Mouse (Mus musculus) limb, embryonic 11.5 days (tissue): ENCODE results near the gene Spock2. TPM values are rescaled to one million over a fixed set of nuclear protein-coding genes. Genes with fewer than 3 reads are reported as not detected.

Source experiments
- ATAC-seq: fragments of 200-750 bp; cut with Nextera tagmentation; 2 replicates; pipeline ENCODE4 v1.8.0; 2017; ENCODE audit warnings: low read depth; ENCODE audit not compliant: insufficient number of reproducible peaks, low FRiP score, low TSS enrichment
- DNase-seq: peaks from one replicate; pipeline ENCODE4 v3.0.0-alpha.2; 2015; ENCODE audit warnings: low spot score
- H3K27ac ChIP-seq: fragments of 300-500 bp; sonication (generic); replicated peaks from 2 replicates; pipeline ENCODE4 v1.5.1; 2014; ENCODE audit warnings: low read depth, mild to moderate bottlenecking, low read length
- H3K27me3 ChIP-seq: fragments of 300-500 bp; sonication (generic); 2 replicates; pipeline ENCODE4 v1.6.1; 2014; ENCODE audit warnings: mild to moderate bottlenecking, low read length, mixed read lengths; ENCODE audit not compliant: control insufficient read depth, insufficient read depth
- H3K36me3 ChIP-seq: fragments of 300-500 bp; sonication (generic); 2 replicates; pipeline ENCODE4 v1.6.1; 2014; ENCODE audit warnings: mild to moderate bottlenecking, low read length, moderate library complexity, mixed read lengths; ENCODE audit not compliant: control insufficient read depth, insufficient read depth
- H3K4me1 ChIP-seq: fragments of 300-500 bp; sonication (generic); 2 replicates; pipeline ENCODE4 v1.6.1; 2014; ENCODE audit warnings: low read length, mixed read lengths; ENCODE audit not compliant: control insufficient read depth, insufficient read depth
- H3K4me2 ChIP-seq: fragments of 300-500 bp; sonication (generic); 2 replicates; pipeline ENCODE4 v1.6.1; 2014; ENCODE audit warnings: low read depth, mild to moderate bottlenecking, moderate library complexity; ENCODE audit not compliant: severe bottlenecking
- H3K4me3 ChIP-seq: fragments of 300-500 bp; sonication (generic); 2 replicates; pipeline ENCODE4 v1.5.1; 2014; ENCODE audit warnings: low read depth, low read length
- H3K9ac ChIP-seq: fragments of 300-500 bp; sonication (generic); 2 replicates; pipeline ENCODE4 v1.6.1; 2014; ENCODE audit warnings: mild to moderate bottlenecking, low read length
- H3K9me3 ChIP-seq: fragments of 300-500 bp; sonication (generic); 2 replicates; pipeline ENCODE4 v1.6.1; 2016; ENCODE audit warnings: low read length; ENCODE audit not compliant: control insufficient read depth
- WGBS: fragments of 180-500 bp; shearing (Covaris S2); extraction: QIAGEN DNeasy Blood & Tissue Kit; methylation state at CpG from one replicate; pipeline ENCODE4 v1.1.7; 2014; 5-methylcytosine and 5-hydroxymethylcytosine counted together
- polyA plus RNA-seq: library from polyadenylated mRNA; unstranded; fragments of >200 nt; fragmentation: Nextera tagmentation; extraction: Ambion mirVana; gene quantifications from 2 replicates; pipeline ENCODE4 v1.2.1, GENCODE M21; 2014

Spock2 gene
- polyA plus RNA-seq, 1 experiment from 2014 or later = 2.0 TPM

GRCm38 (mm10) chr10:60109989-60110388 lies 4.0 kb downstream of the Spock2 start:
- peaks cover 36% of the 10 kb centered on the region for H3K27me3 ChIP-seq
- no peaks in the 10 kb centered on the region for H3K9me3 ChIP-seq
- no peak overlapping the region for H3K4me3 ChIP-seq
- no peaks in the 10 kb centered on the region for H3K36me3 ChIP-seq
- ATAC-seq (no peak), DNase-seq (no peak)
- no peak overlapping the region for H3K27ac ChIP-seq
- 83% methylated on average over 8 of the region's 8 CpGs for WGBS
- peaks cover 8% of the 10 kb centered on the region for H3K4me1 ChIP-seq
- H3K4me2 ChIP-seq = no peak overlapping the region
- no peak overlapping the region for H3K9ac ChIP-seq

GRCm38 (mm10) chr10:60110908-60111475 lies 5.0 kb downstream of the Spock2 start:
- Histone ChIP-seq H3K27me3 (peaks cover 29% of the 10 kb centered on the region), H3K9me3 (no peaks in the 10 kb centered on the region), H3K4me1 (peaks cover 18% of the 10 kb centered on the region), H3K36me3 (no peaks in the 10 kb centered on the region), H3K27ac (no peak overlapping the region), H3K4me2 (no peak overlapping the region), H3K4me3 (no peak overlapping the region), H3K9ac (no peak overlapping the region)
- 88% methylated on average over 10 of the region's 10 CpGs for WGBS
- DNase-seq = no peak
- ATAC-seq = no peak

- H3K27me3 ChIP-seq = peaks cover 5% of the 10 kb centered on the region; the same call in 1 of the 2 replicates
- peaks cover 25% of the 10 kb centered on the region for H3K4me1 ChIP-seq
- H3K9me3 ChIP-seq = no peaks in the 10 kb centered on the region
- no peak overlapping the region for H3K4me3 ChIP-seq
- H3K9ac ChIP-seq = no peak overlapping the region
- no peak overlapping the region for H3K27ac ChIP-seq
- 84% methylated on average over 9 of the region's 9 CpGs for WGBS
- H3K4me2 ChIP-seq = no peak overlapping the region
- ATAC-seq = peak; percentile 41; the same call in 1 of the 2 replicates
- no peaks in the 10 kb centered on the region for H3K36me3 ChIP-seq
- no peak for DNase-seq
Measured at GRCm38 (mm10) chr10:60113965-60114690, 8.1 kb downstream of the Spock2 start.

GRCm38 (mm10) chr10:60115345-60116185 lies 9.5 kb downstream of the Spock2 start:
- Histone ChIP-seq H3K4me2 (peak overlapping the region; percentile 29), H3K36me3 (no peaks in the 10 kb centered on the region), H3K9ac (no peak overlapping the region), H3K27me3 (no peaks in the 10 kb centered on the region), H3K4me1 (peaks cover 25% of the 10 kb centered on the region), H3K27ac (no peak overlapping the region), H3K9me3 (no peaks in the 10 kb centered on the region), H3K4me3 (no peak overlapping the region)
- DNase-seq (peak; percentile 77), ATAC-seq (peak; percentile 70)
- WGBS = 5% methylated on average over 14 of the region's 14 CpGs

- Histone ChIP-seq H3K4me2 (no peak overlapping the region), H3K27me3 (no peaks in the 10 kb centered on the region), H3K9me3 (no peaks in the 10 kb centered on the region), H3K27ac (no peak overlapping the region), H3K9ac (no peak overlapping the region), H3K4me3 (no peak overlapping the region), H3K36me3 (no peaks in the 10 kb centered on the region), H3K4me1 (peaks cover 25% of the 10 kb centered on the region)
- ATAC-seq = no peak
- 42% methylated on average over 4 of the region's 4 CpGs for WGBS
- DNase-seq = no peak
Measured at GRCm38 (mm10) chr10:60116997-60117396, 11.0 kb downstream of the Spock2 start.

- Histone ChIP-seq H3K4me3 (no peak overlapping the region), H3K27ac (no peak overlapping the region), H3K4me2 (no peak overlapping the region), H3K36me3 (no peaks in the 10 kb centered on the region), H3K9me3 (no peaks in the 10 kb centered on the region), H3K27me3 (no peaks in the 10 kb centered on the region), H3K9ac (no peak overlapping the region), H3K4me1 (peaks cover 25% of the 10 kb centered on the region)
- DNase-seq (no peak), ATAC-seq (no peak)
- 63% methylated on average over 7 of the region's 7 CpGs for WGBS
Measured at GRCm38 (mm10) chr10:60118464-60118863, 12.4 kb downstream of the Spock2 start.

GRCm38 (mm10) chr10:60120630-60121029 lies 14.6 kb downstream of the Spock2 start:
- WGBS = 79% methylated on average over 4 of the region's 4 CpGs
- H3K4me1 ChIP-seq = peaks cover 19% of the 10 kb centered on the region
- ATAC-seq (no peak), DNase-seq (no peak)
- H3K36me3 ChIP-seq = no peaks in the 10 kb centered on the region
- no peak overlapping the region for H3K4me2 ChIP-seq
- H3K4me3 ChIP-seq = no peak overlapping the region
- H3K9me3 ChIP-seq = no peaks in the 10 kb centered on the region
- H3K9ac ChIP-seq = no peak overlapping the region
- H3K27ac ChIP-seq = no peak overlapping the region
- H3K27me3 ChIP-seq = no peaks in the 10 kb centered on the region

- H3K9me3 ChIP-seq = no peaks in the 10 kb centered on the region
- no peaks in the 10 kb centered on the region for H3K4me1 ChIP-seq
- H3K36me3 ChIP-seq = no peaks in the 10 kb centered on the region
- DNase-seq (peak; percentile 39), ATAC-seq (no peak)
- H3K4me2 ChIP-seq = no peak overlapping the region
- no peak overlapping the region for H3K9ac ChIP-seq
- no peaks in the 10 kb centered on the region for H3K27me3 ChIP-seq
- no peak overlapping the region for H3K4me3 ChIP-seq
- H3K27ac ChIP-seq = no peak overlapping the region
- 73% methylated on average over 6 of the region's 6 CpGs for WGBS
Measured at GRCm38 (mm10) chr10:60124078-60124477, 18.1 kb downstream of the Spock2 start.
